Mouse (Mus musculus) large intestine, adult 2 months (tissue): ENCODE results near the gene Zfp263. TPM values are rescaled to one million over a fixed set of nuclear protein-coding genes. Genes with fewer than 3 reads are reported as not detected.

Source experiments
- DNase-seq: peaks from one replicate; pipeline ENCODE4 v3.0.0-alpha.2; 2012; ENCODE audit warnings: low read depth, low spot score
- WGBS: fragments of 180-500 bp; shearing (Covaris S2); methylation state at CpG from one replicate; pipeline ENCODE4 v1.1.7; 2018; 5-methylcytosine and 5-hydroxymethylcytosine counted together
- polyA plus RNA-seq: library from polyadenylated mRNA; depleted of rRNA; stranded (reverse); fragments of >200 nt; gene quantifications from 2 replicates; pipeline ENCODE4 v1.2.3, GENCODE M21; 2012; rRNA removed

The Zfp263 gene
- 5.2 and 7.7 TPM in 2 replicates for polyA plus RNA-seq

- WGBS = under 1% methylated on average over 42 of the region's 42 CpGs
- peak; percentile 96 for DNase-seq
Measured at GRCm38 (mm10) chr16:3743503-3744185, at the start of gene Zfp263. Gene Zfp263, plus strand, starts transcription at chr16:3744093.

GRCm38 (mm10) chr16:3699281-3699680, 44.6 kb upstream of the Zfp263 start:
- 82% methylated on average over 8 of the region's 8 CpGs for WGBS
- no peak for DNase-seq

GRCm38 (mm10) chr16:3700893-3701292, 43.0 kb upstream of the Zfp263 start:
- 64% methylated on average over 1 of the region's 1 CpGs for WGBS
- no peak for DNase-seq

GRCm38 (mm10) chr16:3706680-3707079, 37.2 kb upstream of the Zfp263 start:
- DNase-seq = no peak
- WGBS = 78% methylated on average over 6 of the region's 6 CpGs

GRCm38 (mm10) chr16:3714731-3715130, 29.2 kb upstream of the Zfp263 start:
- WGBS = 81% methylated on average over 2 of the region's 2 CpGs
- no peak for DNase-seq

GRCm38 (mm10) chr16:3717980-3718379, 25.9 kb upstream of the Zfp263 start, which contains the start of gene Mefv:
Gene Mefv, minus strand, starts transcription at chr16:3718097.
- DNase-seq = no peak
- WGBS = 81% methylated on average over 6 of the region's 6 CpGs

- 67% methylated on average over 3 of the region's 3 CpGs for WGBS
- no peak for DNase-seq
Measured at GRCm38 (mm10) chr16:3723231-3723630, 20.7 kb upstream of the Zfp263 start.

- DNase-seq = no peak
- WGBS = 70% methylated on average over 6 of the region's 6 CpGs
Measured at GRCm38 (mm10) chr16:3727980-3728720, 15.7 kb upstream of the Zfp263 start.

- DNase-seq = no peak
- WGBS = 76% methylated on average over 4 of the region's 4 CpGs
Measured at GRCm38 (mm10) chr16:3732612-3733011, 11.3 kb upstream of the Zfp263 start.

- WGBS = 50% methylated on average over 1 of the region's 1 CpGs
- no peak for DNase-seq
Measured at GRCm38 (mm10) chr16:3733198-3733732, 10.6 kb upstream of the Zfp263 start.

GRCm38 (mm10) chr16:3742466-3742865, 1.4 kb upstream of the Zfp263 start:
- no peak for DNase-seq
- WGBS = 98% methylated on average over 6 of the region's 6 CpGs

- DNase-seq = no peak
- under 1% methylated on average over 32 of the region's 32 CpGs for WGBS
Measured at GRCm38 (mm10) chr16:3744186-3744700, 350 bp downstream of the Zfp263 start.

GRCm38 (mm10) chr16:3745656-3746055, 1.8 kb downstream of the Zfp263 start:
- DNase-seq = no peak
- WGBS = 64% methylated on average over 4 of the region's 4 CpGs

GRCm38 (mm10) chr16:3748976-3749375, 5.1 kb downstream of the Zfp263 start:
- 97% methylated on average over 3 of the region's 3 CpGs for WGBS
- DNase-seq = no peak

- 96% methylated on average over 4 of the region's 4 CpGs for WGBS
- DNase-seq = no peak
Measured at GRCm38 (mm10) chr16:3771603-3772002, 27.7 kb downstream of the Zfp263 start.

- whole genome bisulfite sequencing = 68% methylated on average over 3 of the region's 3 CpGs
- no peak for DNase-seq
Measured at GRCm38 (mm10) chr16:3776365-3776764, 32.5 kb downstream of the Zfp263 start.

- WGBS = 33% methylated on average over 3 of the region's 3 CpGs
Measured at GRCm38 (mm10) chr16:3777986-3778385, 34.1 kb downstream of the Zfp263 start.

GRCm38 (mm10) chr16:3781237-3781636, 37.3 kb downstream of the Zfp263 start:
- DNase-seq = no peak

More at GRCm38 (mm10) chr16:3777986-3778385, 34.1 kb downstream of the Zfp263 start:
- DNase-seq = no peak

- DNase-seq = peak; percentile 28
Measured at GRCm38 (mm10) chr16:3788394-3788793, 44.5 kb downstream of the Zfp263 start.
